ENCODE assay signal across 14 mouse cellular contexts in genomic region chr3:32472191-32472900, GRCm38 (mm10). TPM values are rescaled to one million over a fixed set of nuclear protein-coding genes. Genes with fewer than 3 reads are reported as not detected.
A peak's percentile ranks its signal among the peaks of the same experiment; 100 is the strongest.
DNase-seq lines count a peak whose midpoint lies in the region; ATAC-seq and TF ChIP-seq lines count a peak whose summit lies in the region.
"Had no signal": no experiment of that assay in that cellular context is flagged by ENCODE, and none has a peak within 500 bp of the region (broad histone marks: within the 10 kb centered on the region; RNA-seq: fewer than 3 reads in every experiment).

No protein-coding gene starts in this region.

- no peak for TF ChIP-seq EP300 in liver, postnatal 0 days (IDR thresholded peaks at IDR 0.05; ENCODE audit: low read depth)

- TF ChIP-seq CTCF in liver, postnatal 0 days (IDR thresholded peaks at IDR 0.05; ENCODE audit: low read depth), result no peak

- no peak overlapping the region for H3K4me3 ChIP-seq in intestine, embryonic 14.5 days (ENCODE audit: low read depth, low read length)
- no peak overlapping the region for H3K4me3 ChIP-seq in intestine, embryonic 15.5 days (replicated peaks)
- no peak overlapping the region for H3K4me3 ChIP-seq in heart, embryonic 14.5 days (ENCODE audit: control insufficient read depth in 1 of 2, insufficient read depth in 1 of 2, low read depth in 1 of 2, low read length in 2 of 2)
- H3K4me3 ChIP-seq in limb, embryonic 13.5 days, result no peak overlapping the region
- no peak overlapping the region for H3K4me3 ChIP-seq in liver, postnatal 0 days (ENCODE audit: low read depth, low read length)
- H3K4me3 ChIP-seq: embryonic facial prominence, embryonic 13.5 days had no signal

- no peak for ATAC-seq in intestine, embryonic 14.5 days (replicated peaks; ENCODE audit: low FRiP score, low TSS enrichment, low read depth)
- no peak for ATAC-seq in intestine, embryonic 15.5 days
- ATAC-seq in heart, embryonic 14.5 days (ENCODE audit: insufficient number of reproducible peaks, insufficient read depth, low FRiP score, low read depth), result peak; percentile 64
- ATAC-seq in limb, embryonic 13.5 days (ENCODE audit: low FRiP score, low read depth), result no peak
- ATAC-seq in liver, postnatal 0 days, result no peak
- ATAC-seq: CD4-positive, CD25-positive, alpha-beta regulatory T cell, adult 4 months; forebrain, embryonic 16.5 days had no signal

- H3K27me3 ChIP-seq in intestine, embryonic 14.5 days (replicated peaks; ENCODE audit: control insufficient read depth, insufficient read depth, low read length), result no peaks in the 10 kb centered on the region
- H3K27me3 ChIP-seq in intestine, embryonic 15.5 days (replicated peaks), result no peaks in the 10 kb centered on the region
- no peaks in the 10 kb centered on the region for H3K27me3 ChIP-seq in heart, embryonic 14.5 days (ENCODE audit: control insufficient read depth, insufficient read depth, low read length)
- no peaks in the 10 kb centered on the region for H3K27me3 ChIP-seq in limb, embryonic 13.5 days
- no peaks in the 10 kb centered on the region for H3K27me3 ChIP-seq in liver, postnatal 0 days (ENCODE audit: insufficient read depth, low read length)
- H3K27me3 ChIP-seq: embryonic facial prominence, embryonic 13.5 days had no signal

- no peaks in the 10 kb centered on the region for H3K36me3 ChIP-seq in intestine, embryonic 14.5 days (ENCODE audit: control insufficient read depth, insufficient read depth, low read length)
- no peaks in the 10 kb centered on the region for H3K36me3 ChIP-seq in intestine, embryonic 15.5 days
- no peaks in the 10 kb centered on the region for H3K36me3 ChIP-seq in heart, embryonic 14.5 days (ENCODE audit: control insufficient read depth, insufficient read depth, low read length)
- H3K36me3 ChIP-seq in limb, embryonic 13.5 days, result 0 out of 2 replicates have a peak, but pooled peaks cover under 1% of the 10 kb centered on the region
- no peaks in the 10 kb centered on the region for H3K36me3 ChIP-seq in liver, postnatal 0 days (replicated peaks; ENCODE audit: insufficient read depth, low read length)

- no peaks in the 10 kb centered on the region for H3K9me3 ChIP-seq in intestine, embryonic 14.5 days (ENCODE audit: control insufficient read depth, low read length)
- no peaks in the 10 kb centered on the region for H3K9me3 ChIP-seq in intestine, embryonic 15.5 days
- no peaks in the 10 kb centered on the region for H3K9me3 ChIP-seq in heart, embryonic 14.5 days (ENCODE audit: control insufficient read depth, low read length)
- no peaks in the 10 kb centered on the region for H3K9me3 ChIP-seq in limb, embryonic 13.5 days
- no peaks in the 10 kb centered on the region for H3K9me3 ChIP-seq in liver, postnatal 0 days (ENCODE audit: low read length)
- H3K9me3 ChIP-seq: embryonic facial prominence, embryonic 13.5 days had no signal

- peak; percentile 52 for DNase-seq in intestine, embryonic 14.5 days (ENCODE audit: low spot score)
- peak; percentile 14 for DNase-seq in embryo, embryonic 9.5 days (ENCODE audit: extremely low spot score)
- no peak for DNase-seq in liver, postnatal 0 days
- DNase-seq in cerebellum, adult 9-11 months, result no peak
- DNase-seq in cerebellum, adult 8-10 months, result no peak
- DNase-seq: lung, postnatal 4 days; thymus, postnatal 25 days had no signal

- H3K4me2 ChIP-seq in intestine, embryonic 14.5 days (ENCODE audit: low read length), result no peak overlapping the region
- no peak overlapping the region for H3K4me2 ChIP-seq in intestine, embryonic 15.5 days (replicated peaks)
- peak overlapping the region; percentile 20 for H3K4me2 ChIP-seq in heart, embryonic 14.5 days (ENCODE audit: low read length)
- H3K4me2 ChIP-seq in limb, embryonic 13.5 days (replicated peaks), result 0 out of 2 replicates have a peak overlapping the region, but pooled peaks have one; percentile 12
- no peak overlapping the region for H3K4me2 ChIP-seq in liver, postnatal 0 days (ENCODE audit: low read depth, low read length)
- H3K4me2 ChIP-seq: embryonic facial prominence, embryonic 13.5 days had no signal

- H3K9ac ChIP-seq in intestine, embryonic 14.5 days (ENCODE audit: low read length), result no peak overlapping the region
- H3K9ac ChIP-seq in intestine, embryonic 15.5 days, result no peak overlapping the region
- H3K9ac ChIP-seq in heart, embryonic 14.5 days (ENCODE audit: low read length), result no peak overlapping the region
- H3K9ac ChIP-seq in limb, embryonic 13.5 days, result no peak overlapping the region
- no peak overlapping the region for H3K9ac ChIP-seq in liver, postnatal 0 days (replicated peaks)
- H3K9ac ChIP-seq: embryonic facial prominence, embryonic 13.5 days had no signal

- H3K4me1 ChIP-seq in intestine, embryonic 14.5 days (replicated peaks; ENCODE audit: control insufficient read depth, insufficient read depth, low read length), result peaks cover 5% of the 10 kb centered on the region; the same call in 1 of the 2 replicates
- no peaks in the 10 kb centered on the region; the same call in 1 of the 2 replicates for H3K4me1 ChIP-seq in intestine, embryonic 15.5 days (replicated peaks)
- H3K4me1 ChIP-seq in heart, embryonic 14.5 days (ENCODE audit: control insufficient read depth in 2 of 2, insufficient read depth in 2 of 2, low read length in 2 of 2), result peaks cover 8 to 13% of the 10 kb centered on the region in 2 experiments; a peak in 3 of 4 replicates
- H3K4me1 ChIP-seq in limb, embryonic 13.5 days, result peaks cover 34% of the 10 kb centered on the region
- 0 out of 2 replicates have a peak, but pooled peaks cover 4% of the 10 kb centered on the region for H3K4me1 ChIP-seq in liver, postnatal 0 days (ENCODE audit: insufficient read depth)
- H3K4me1 ChIP-seq: embryonic facial prominence, embryonic 13.5 days had no signal

- no peak overlapping the region for H3K27ac ChIP-seq in intestine, embryonic 14.5 days (ENCODE audit: low read depth)
- H3K27ac ChIP-seq in intestine, embryonic 15.5 days, result no peak overlapping the region
- H3K27ac ChIP-seq in heart, embryonic 14.5 days (replicated peaks in 1 of 2; ENCODE audit: control insufficient read depth in 1 of 2, insufficient read depth in 1 of 2, low read depth in 2 of 2, low read length in 2 of 2), result no peak overlapping the region
- H3K27ac ChIP-seq in limb, embryonic 13.5 days, result no peak overlapping the region
- H3K27ac ChIP-seq in liver, postnatal 0 days (ENCODE audit: low read depth), result no peak overlapping the region
- H3K27ac ChIP-seq: embryonic facial prominence, embryonic 13.5 days had no signal

- 69% methylated on average over 14 of the region's 14 CpGs for WGBS in intestine, embryonic 14.5 days
- WGBS in intestine, embryonic 15.5 days, result 60% methylated on average over 14 of the region's 14 CpGs
- WGBS in heart, embryonic 14.5 days, result 40% methylated on average over 14 of the region's 14 CpGs
- WGBS in limb, embryonic 13.5 days, result 64% methylated on average over 14 of the region's 14 CpGs
- WGBS in liver, postnatal 0 days (ENCODE audit: insufficient replicate concordance), result 56% methylated on average over 14 of the region's 14 CpGs

RNA-seq across cellular contexts. Expression of gene Kcnmb3, which starts 19.7 kb away (rescaled TPM):
- not detected in 2 replicates for polyA plus RNA-seq in intestine, embryonic 14.5 days (2014; fragmentation: Nextera tagmentation; extraction: Ambion mirVana)
- polyA plus RNA-seq in intestine, embryonic 15.5 days (2015; fragmentation: Nextera tagmentation; extraction: Ambion mirVana), result not detected in 2 replicates
- polyA plus RNA-seq in heart, embryonic 14.5 days (2014; fragmentation: Nextera tagmentation; extraction: Ambion mirVana), result not detected in 2 replicates
- 0.10 TPM in 1 of 2 replicates, not detected in the other for polyA plus RNA-seq in limb, embryonic 13.5 days (2015; fragmentation: Nextera tagmentation; extraction: Ambion mirVana)
- not detected in 2 replicates for polyA plus RNA-seq in liver, postnatal 0 days (2015; fragmentation: Nextera tagmentation; extraction: Ambion mirVana)
- polyA plus RNA-seq: embryonic facial prominence, embryonic 13.5 days; limb, embryonic 14.5 days had no signal

RNA-seq across cellular contexts. Expression of gene Zfp639, which starts 37.7 kb away (rescaled TPM):
- polyA plus RNA-seq in intestine, embryonic 14.5 days (2014; fragmentation: Nextera tagmentation; extraction: Ambion mirVana), result 40.9 and 44.8 TPM in 2 replicates
- polyA plus RNA-seq in intestine, embryonic 15.5 days (2015; fragmentation: Nextera tagmentation; extraction: Ambion mirVana), result 28.2 and 32.9 TPM in 2 replicates
- 24.8 and 27.2 TPM in 2 replicates for polyA plus RNA-seq in heart, embryonic 14.5 days (2014; fragmentation: Nextera tagmentation; extraction: Ambion mirVana)
- polyA plus RNA-seq in limb, embryonic 13.5 days (2015; fragmentation: Nextera tagmentation; extraction: Ambion mirVana), result 40.7 and 42.2 TPM in 2 replicates
- polyA plus RNA-seq in liver, postnatal 0 days (2015; fragmentation: Nextera tagmentation; extraction: Ambion mirVana), result 13.5 and 14.0 TPM in 2 replicates

RNA-seq across cellular contexts. Expression of gene Mfn1, which starts 56.9 kb away (rescaled TPM):
- 23.6 and 24.4 TPM in 2 replicates for polyA plus RNA-seq in intestine, embryonic 14.5 days (2014; fragmentation: Nextera tagmentation; extraction: Ambion mirVana)
- 27.3 and 29.7 TPM in 2 replicates for polyA plus RNA-seq in intestine, embryonic 15.5 days (2015; fragmentation: Nextera tagmentation; extraction: Ambion mirVana)
- 65.5 and 68.2 TPM in 2 replicates for polyA plus RNA-seq in heart, embryonic 14.5 days (2014; fragmentation: Nextera tagmentation; extraction: Ambion mirVana)
- polyA plus RNA-seq in limb, embryonic 13.5 days (2015; fragmentation: Nextera tagmentation; extraction: Ambion mirVana), result 31.8 and 34.9 TPM in 2 replicates
- 19.5 and 21.7 TPM in 2 replicates for polyA plus RNA-seq in liver, postnatal 0 days (2015; fragmentation: Nextera tagmentation; extraction: Ambion mirVana)

Comparison
In these comparisons a context has a peak if more than half of its experiments do, and no peak if none do; other contexts are left out.
1. DNase-seq: peak in intestine, embryonic 14.5 days (single experiment) and embryo, embryonic 9.5 days (single experiment); none in liver, postnatal 0 days (single experiment), cerebellum, adult 9-11 months (single experiment) and cerebellum, adult 8-10 months (single experiment).
2. H3K4me2 ChIP-seq: peak in heart, embryonic 14.5 days (single experiment) and limb, embryonic 13.5 days (single experiment); none in intestine, embryonic 14.5 days (single experiment), intestine, embryonic 15.5 days (single experiment) and liver, postnatal 0 days (single experiment).